Mouse (Mus musculus): Measurements from ENCODE around the gene Dpp9. TPM values are rescaled to one million over a fixed set of nuclear protein-coding genes. Genes with fewer than 3 reads are reported as not detected.

Gene Dpp9
- total and polyA plus RNA-seq, 3 experiments = 38.6 to 41.4 (median 40.4) TPM

DNA sequence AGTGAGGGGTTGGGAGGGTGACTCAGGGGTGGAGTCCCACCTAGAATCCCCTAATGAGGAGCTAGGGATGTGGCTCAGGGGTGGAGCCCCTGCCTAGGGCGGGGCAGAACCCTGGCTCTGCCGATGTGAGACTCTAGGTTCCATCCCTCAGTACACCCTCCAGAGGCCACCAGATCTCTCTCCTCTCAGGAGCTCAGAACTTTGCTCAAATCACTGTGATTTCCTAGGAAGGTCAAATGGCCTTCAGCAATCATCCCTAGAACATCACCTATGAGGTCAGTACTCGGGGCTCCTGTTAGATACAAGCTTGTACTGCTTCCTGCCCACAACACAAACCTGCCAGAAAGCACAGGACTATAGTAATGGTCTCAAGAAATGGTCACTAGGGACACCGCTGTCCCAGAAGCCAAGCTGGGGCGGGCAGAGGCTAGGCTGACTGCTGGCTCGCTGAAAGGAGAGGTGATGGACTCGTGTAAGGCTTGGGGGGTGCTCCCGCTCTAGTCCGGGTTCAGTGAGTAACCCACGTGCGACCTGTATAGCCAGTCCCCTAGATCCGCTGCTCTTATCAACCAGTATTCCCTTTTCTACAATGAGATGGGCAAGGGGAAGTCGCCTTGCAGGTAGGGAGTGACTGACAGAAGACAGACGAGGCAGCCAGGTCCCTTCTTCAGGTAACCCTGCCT lies 35.6 kb downstream of the Dpp9 start:
- Histone ChIP-seq H3K27me3 (ENCODE audit: control insufficient read depth, insufficient read depth, low read length) (no peaks in the 10 kb centered on the region), H3K36me3 (ENCODE audit: control insufficient read depth, insufficient read depth, low read length) (no peaks in the 10 kb centered on the region), H3K4me1 (ENCODE audit: control insufficient read depth, insufficient read depth, low read length) (peaks cover 6% of the 10 kb centered on the region; the same call in 1 of the 2 replicates), H3K79me2 (replicated peaks; ENCODE audit: control insufficient read depth, insufficient read depth, low read length) (no peaks in the 10 kb centered on the region), H3K9ac (ENCODE audit: low read depth, low read length) (peak overlapping the region; percentile 85), H3K4me3 (peak overlapping the region; percentile 100), H3K27ac (peak overlapping the region; percentile 77)
- intact Hi-C loops (cut with DNase I) = loop anchor here (2.0 kb wide), 1 partner anchor 20 kb away; the partner anchor contains the start of gene Tnfaip8l1
- 3% methylated on average over 14 of the region's 14 CpGs for WGBS
- no peak for TF ChIP-seq EP300 (IDR thresholded peaks at IDR 0.05; ENCODE audit: insufficient read depth, low read depth, low read length)
- no peak for TF ChIP-seq CTCF (IDR thresholded peaks at IDR 0.05)
- TF ChIP-seq POLR2A (IDR thresholded peaks at IDR 0.05; ENCODE audit: insufficient read depth, low read depth, low read length) = no peak
- peak in 1 of 2 experiments; percentile 19 for DNase-seq

GRCm38 (mm10) chr17:56175416-56175815 lies 43.3 kb downstream of the Dpp9 start:
- WGBS = 96% methylated on average over 3 of the region's 3 CpGs
- TF ChIP-seq POLR2A (IDR thresholded peaks at IDR 0.05; ENCODE audit: insufficient read depth, low read depth, low read length) = no peak
- Histone ChIP-seq H3K36me3 (ENCODE audit: control insufficient read depth, insufficient read depth, low read length) (no peaks in the 10 kb centered on the region), H3K9ac (ENCODE audit: low read depth, low read length) (no peak overlapping the region), H3K27ac (no peak overlapping the region), H3K27me3 (ENCODE audit: control insufficient read depth, insufficient read depth, low read length) (no peaks in the 10 kb centered on the region), H3K4me3 (no peak overlapping the region), H3K79me2 (replicated peaks; ENCODE audit: control insufficient read depth, insufficient read depth, low read length) (no peaks in the 10 kb centered on the region), H3K4me1 (ENCODE audit: control insufficient read depth, insufficient read depth, low read length) (no peaks in the 10 kb centered on the region; the same call in 1 of the 2 replicates)
- intact Hi-C loops (cut with DNase I) = no loop called here
- no peak for DNase-seq

DNA sequence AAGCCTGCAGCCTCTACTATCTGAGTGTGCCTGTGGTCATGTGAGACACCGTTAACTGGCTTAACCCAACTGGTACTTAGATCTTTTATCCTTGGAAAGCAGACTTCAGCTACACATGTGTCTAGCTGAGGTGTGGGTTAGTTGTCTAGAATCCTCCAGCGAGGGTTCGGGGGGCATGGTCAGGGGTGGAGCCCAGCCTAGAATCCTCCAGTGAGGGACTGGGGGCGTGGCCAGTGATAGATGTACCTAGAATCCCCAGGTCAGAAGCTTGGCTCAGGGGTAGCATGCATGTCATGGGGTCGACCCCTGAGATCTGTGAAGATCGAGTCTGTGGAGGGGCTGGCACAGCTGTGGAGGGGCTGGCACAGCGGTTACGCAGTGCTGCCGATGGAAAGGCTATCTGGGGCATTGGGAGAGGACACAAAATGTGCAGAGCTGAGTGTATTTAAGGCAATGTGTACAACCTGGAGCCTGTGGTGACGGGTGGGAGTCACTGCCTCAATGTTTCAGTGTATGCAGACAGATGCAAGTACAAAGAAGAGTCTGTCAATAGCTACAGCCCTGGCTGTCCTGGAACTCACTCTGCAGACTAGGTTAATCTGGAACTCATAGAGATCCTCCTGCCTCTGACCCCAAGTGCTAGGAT lies 45.2 kb downstream of the Dpp9 start:
- H3K4me3 ChIP-seq = no peak overlapping the region
- intact Hi-C loops (cut with DNase I) = no loop called here
- no peaks in the 10 kb centered on the region for H3K79me2 ChIP-seq (replicated peaks; ENCODE audit: control insufficient read depth, insufficient read depth, low read length)
- H3K36me3 ChIP-seq (ENCODE audit: control insufficient read depth, insufficient read depth, low read length) = no peaks in the 10 kb centered on the region
- peaks cover 4% of the 10 kb centered on the region for H3K4me1 ChIP-seq (ENCODE audit: control insufficient read depth, insufficient read depth, low read length)
- DNase-seq = no peak
- TF ChIP-seq POLR2A (IDR thresholded peaks at IDR 0.05; ENCODE audit: insufficient read depth, low read depth, low read length) (no peak), EP300 (IDR thresholded peaks at IDR 0.05; ENCODE audit: insufficient read depth, low read depth, low read length) (no peak), CTCF (IDR thresholded peaks at IDR 0.05) (no peak)
- no peak overlapping the region for H3K27ac ChIP-seq
- WGBS = 63% methylated on average over 10 of the region's 10 CpGs
- no peaks in the 10 kb centered on the region for H3K27me3 ChIP-seq (ENCODE audit: control insufficient read depth, insufficient read depth, low read length)
- no peak overlapping the region for H3K9ac ChIP-seq (ENCODE audit: low read depth, low read length)

GRCm38 (mm10) chr17:56171881-56172280 lies 46.8 kb downstream of the Dpp9 start:
- whole genome bisulfite sequencing = 89% methylated on average over 17 of the region's 17 CpGs

GRCm38 (mm10) chr17:56171456-56171855 lies 47.2 kb downstream of the Dpp9 start:
- Histone ChIP-seq H3K36me3 (ENCODE audit: control insufficient read depth, insufficient read depth, low read length) (no peaks in the 10 kb centered on the region), H3K9ac (ENCODE audit: low read depth, low read length) (no peak overlapping the region), H3K27ac (no peak overlapping the region; the same call in 1 of the 2 replicates), H3K27me3 (ENCODE audit: control insufficient read depth, insufficient read depth, low read length) (no peaks in the 10 kb centered on the region), H3K79me2 (replicated peaks; ENCODE audit: control insufficient read depth, insufficient read depth, low read length) (no peaks in the 10 kb centered on the region), H3K4me3 (no peak overlapping the region), H3K4me1 (ENCODE audit: control insufficient read depth, insufficient read depth, low read length) (peaks cover 4% of the 10 kb centered on the region)
- DNase-seq = no peak
- intact Hi-C loops (cut with DNase I) = no loop called here
- WGBS = 50% methylated on average over 9 of the region's 9 CpGs
- TF ChIP-seq CTCF (IDR thresholded peaks at IDR 0.05) = no peak
- TF ChIP-seq EP300 (IDR thresholded peaks at IDR 0.05; ENCODE audit: insufficient read depth, low read depth, low read length) = no peak
- TF ChIP-seq POLR2A (IDR thresholded peaks at IDR 0.05; ENCODE audit: insufficient read depth, low read depth, low read length) = no peak

More at GRCm38 (mm10) chr17:56171881-56172280, 46.8 kb downstream of the Dpp9 start:
- Histone ChIP-seq H3K4me1 (ENCODE audit: control insufficient read depth, insufficient read depth, low read length) (peaks cover 4% of the 10 kb centered on the region), H3K36me3 (ENCODE audit: control insufficient read depth, insufficient read depth, low read length) (no peaks in the 10 kb centered on the region), H3K79me2 (replicated peaks; ENCODE audit: control insufficient read depth, insufficient read depth, low read length) (no peaks in the 10 kb centered on the region), H3K27ac (no peak overlapping the region; the same call in 1 of the 2 replicates), H3K9ac (ENCODE audit: low read depth, low read length) (no peak overlapping the region), H3K27me3 (ENCODE audit: control insufficient read depth, insufficient read depth, low read length) (no peaks in the 10 kb centered on the region), H3K4me3 (no peak overlapping the region)
- DNase-seq = no peak
- TF ChIP-seq EP300 (IDR thresholded peaks at IDR 0.05; ENCODE audit: insufficient read depth, low read depth, low read length) (no peak), CTCF (IDR thresholded peaks at IDR 0.05) (no peak), POLR2A (IDR thresholded peaks at IDR 0.05; ENCODE audit: insufficient read depth, low read depth, low read length) (no peak)
- intact Hi-C loops (cut with DNase I) = no loop called here

- 47% methylated on average over 10 of the region's 10 CpGs for WGBS
- no peak for DNase-seq
- peak overlapping the region; percentile 73 for H3K27ac ChIP-seq
- no peaks in the 10 kb centered on the region for H3K36me3 ChIP-seq (ENCODE audit: control insufficient read depth, insufficient read depth, low read length)
- H3K4me1 ChIP-seq (ENCODE audit: control insufficient read depth, insufficient read depth, low read length) = peaks cover 4% of the 10 kb centered on the region
- peak overlapping the region; percentile 8; the same call in 1 of the 2 replicates for H3K9ac ChIP-seq (ENCODE audit: low read depth, low read length)
- no peak for TF ChIP-seq CTCF (IDR thresholded peaks at IDR 0.05)
- TF ChIP-seq POLR2A (IDR thresholded peaks at IDR 0.05; ENCODE audit: insufficient read depth, low read depth, low read length) = no peak
- no peak for TF ChIP-seq EP300 (IDR thresholded peaks at IDR 0.05; ENCODE audit: insufficient read depth, low read depth, low read length)
- H3K27me3 ChIP-seq (ENCODE audit: control insufficient read depth, insufficient read depth, low read length) = no peaks in the 10 kb centered on the region
- intact Hi-C loops (cut with DNase I) = no loop called here
- H3K79me2 ChIP-seq (replicated peaks; ENCODE audit: control insufficient read depth, insufficient read depth, low read length) = no peaks in the 10 kb centered on the region
- H3K4me3 ChIP-seq = no peak overlapping the region
These were observed 48.1 kb downstream of the Dpp9 start for GRCm38 (mm10) chr17:56170636-56171035.

Measured in heart, adult 2 months (tissue).